Mouse (Mus musculus) heart, embryonic 14.5 days (tissue): ENCODE data around the gene Cd247. TPM values are rescaled to one million over a fixed set of nuclear protein-coding genes. Genes with fewer than 3 reads are reported as not detected.

ENCODE experiments used
- ATAC-seq: fragments of 200-750 bp; cut with Nextera tagmentation; 2 replicates; pipeline ENCODE4 v1.8.0; 2017; ENCODE audit warnings: low read depth, moderate TSS enrichment; ENCODE audit not compliant: insufficient number of reproducible peaks, insufficient read depth, low FRiP score
- H3K27ac ChIP-seq, 2 experiments: fragments of 200-500 bp in 1 of 2; fragments of 300-500 bp in 1 of 2; sonication (generic) in 1 of 2; replicated peaks in 1 of 2; 2 replicates each; pipeline ENCODE4 v1.5.1; 2012 to 2014; ENCODE audit warnings: low read depth in 2 of 2, low read length in 2 of 2, control low read depth in 1 of 2, mild to moderate bottlenecking in 1 of 2, mixed read lengths in 1 of 2; ENCODE audit not compliant: control insufficient read depth in 1 of 2, insufficient read depth in 1 of 2
- H3K27me3 ChIP-seq: fragments of 300-500 bp; sonication (generic); 2 replicates; pipeline ENCODE4 v1.6.1; 2014; ENCODE audit warnings: mild to moderate bottlenecking, low read length, control low read depth; ENCODE audit not compliant: control insufficient read depth, insufficient read depth
- H3K36me3 ChIP-seq: fragments of 300-500 bp; sonication (generic); 2 replicates; pipeline ENCODE4 v1.6.1; 2014; ENCODE audit warnings: mild to moderate bottlenecking, control low read depth, low read length, mixed read lengths; ENCODE audit not compliant: control insufficient read depth, insufficient read depth
- H3K4me1 ChIP-seq, 2 experiments: fragments of 200-500 bp in 1 of 2; fragments of 300-500 bp in 1 of 2; sonication (generic) in 1 of 2; 2 replicates each; pipeline ENCODE4 v1.6.1; 2012 to 2014; ENCODE audit warnings: low read length in 2 of 2, control low read depth in 1 of 2, mixed read lengths in 1 of 2; ENCODE audit not compliant: control insufficient read depth in 2 of 2, insufficient read depth in 2 of 2
- H3K4me2 ChIP-seq: fragments of 300-500 bp; sonication (generic); 2 replicates; pipeline ENCODE4 v1.6.1; 2014; ENCODE audit warnings: mild to moderate bottlenecking, low read length
- H3K4me3 ChIP-seq, 2 experiments: fragments of 200-500 bp in 1 of 2; fragments of 300-500 bp in 1 of 2; sonication (generic) in 1 of 2; 2 replicates each; pipeline ENCODE4 v1.5.1; 2012 to 2014; ENCODE audit warnings: low read length in 2 of 2, mild to moderate bottlenecking in 2 of 2, control low read depth in 1 of 2, low read depth in 1 of 2, moderate library complexity in 1 of 2; ENCODE audit not compliant: control insufficient read depth in 1 of 2, insufficient read depth in 1 of 2
- H3K9ac ChIP-seq: fragments of 300-500 bp; sonication (generic); 2 replicates; pipeline ENCODE4 v1.6.1; 2014; ENCODE audit warnings: mild to moderate bottlenecking, low read length
- H3K9me3 ChIP-seq: fragments of 300-500 bp; sonication (generic); 2 replicates; pipeline ENCODE4 v1.6.1; 2016; ENCODE audit warnings: low read length, control low read depth; ENCODE audit not compliant: control insufficient read depth
- WGBS: fragments of 180-500 bp; shearing (Covaris S2); extraction: QIAGEN DNeasy Blood & Tissue Kit; methylation state at CpG from one replicate; pipeline ENCODE4 v1.1.7; 2014; 5-methylcytosine and 5-hydroxymethylcytosine counted together
- polyA plus RNA-seq: library from polyadenylated mRNA; unstranded; fragments of >200 nt; fragmentation: Nextera tagmentation; extraction: Ambion mirVana; gene quantifications from 2 replicates; pipeline ENCODE4 v1.2.1, GENCODE M21; 2014

Gene Cd247
- polyA plus RNA-seq, 1 experiment from 2014 or later = 0.59 TPM

GRCm38 (mm10) chr1:165791411-165791810, 2.9 kb downstream of the Cd247 start:
- Histone ChIP-seq H3K4me2 (no peak overlapping the region), H3K9ac (no peak overlapping the region), H3K27ac (no peak overlapping the region), H3K27me3 (no peaks in the 10 kb centered on the region), H3K9me3 (no peaks in the 10 kb centered on the region), H3K4me1 (no peaks in the 10 kb centered on the region), H3K4me3 (no peak overlapping the region), H3K36me3 (no peaks in the 10 kb centered on the region)
- 84% methylated on average over 9 of the region's 9 CpGs for WGBS
- no peak for ATAC-seq

DNA sequence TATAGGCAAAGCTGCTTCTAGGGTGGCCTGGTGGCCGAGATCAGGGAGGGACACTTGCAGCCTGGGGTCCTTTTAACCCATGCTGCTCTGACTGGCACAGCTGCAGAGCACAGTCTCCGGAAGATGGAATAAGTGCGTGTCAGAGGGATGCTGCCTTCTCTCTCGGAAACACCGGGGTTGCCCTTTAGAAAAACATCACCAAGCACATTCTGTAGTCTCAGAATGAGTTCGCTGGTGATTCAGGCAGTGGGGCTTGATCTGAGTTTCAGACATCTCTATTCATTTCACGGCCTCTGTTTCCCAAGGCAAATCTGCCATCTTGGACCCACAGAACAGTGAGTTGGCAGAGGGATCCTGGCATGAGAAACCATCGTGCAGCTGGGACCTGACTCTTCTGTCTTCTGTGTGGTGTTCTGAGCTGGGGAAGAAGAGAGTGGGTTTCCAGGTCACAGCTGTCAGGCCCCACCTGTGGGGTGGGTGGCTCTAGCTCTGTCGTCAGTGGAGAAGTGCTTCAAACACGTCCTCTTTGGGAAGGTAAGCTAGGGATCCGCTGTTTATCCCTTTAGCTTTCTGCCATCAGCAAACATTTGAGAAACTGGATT, 13.3 kb downstream of the Cd247 start:
- H3K9me3 ChIP-seq = 0 out of 2 replicates have a peak, but pooled peaks cover 3% of the 10 kb centered on the region
- H3K9ac ChIP-seq = no peak overlapping the region
- H3K4me2 ChIP-seq = no peak overlapping the region
- no peak overlapping the region for H3K4me3 ChIP-seq
- no peaks in the 10 kb centered on the region for H3K27me3 ChIP-seq
- 78% methylated on average over 11 of the region's 11 CpGs for WGBS
- no peak for ATAC-seq
- H3K27ac ChIP-seq = no peak overlapping the region
- no peaks in the 10 kb centered on the region; a peak in 1 of 4 replicates for H3K4me1 ChIP-seq
- no peaks in the 10 kb centered on the region for H3K36me3 ChIP-seq

- Histone ChIP-seq H3K9ac (no peak overlapping the region), H3K27ac (no peak overlapping the region), H3K4me3 (no peak overlapping the region), H3K4me1 (no peaks in the 10 kb centered on the region; a peak in 1 of 4 replicates), H3K27me3 (no peaks in the 10 kb centered on the region), H3K4me2 (no peak overlapping the region), H3K9me3 (0 out of 2 replicates have a peak, but pooled peaks cover 3% of the 10 kb centered on the region), H3K36me3 (no peaks in the 10 kb centered on the region)
- no peak for ATAC-seq
- WGBS = 79% methylated on average over 5 of the region's 5 CpGs
Observed at GRCm38 (mm10) chr1:165803107-165803506, 14.6 kb downstream of the Cd247 start.

DNA sequence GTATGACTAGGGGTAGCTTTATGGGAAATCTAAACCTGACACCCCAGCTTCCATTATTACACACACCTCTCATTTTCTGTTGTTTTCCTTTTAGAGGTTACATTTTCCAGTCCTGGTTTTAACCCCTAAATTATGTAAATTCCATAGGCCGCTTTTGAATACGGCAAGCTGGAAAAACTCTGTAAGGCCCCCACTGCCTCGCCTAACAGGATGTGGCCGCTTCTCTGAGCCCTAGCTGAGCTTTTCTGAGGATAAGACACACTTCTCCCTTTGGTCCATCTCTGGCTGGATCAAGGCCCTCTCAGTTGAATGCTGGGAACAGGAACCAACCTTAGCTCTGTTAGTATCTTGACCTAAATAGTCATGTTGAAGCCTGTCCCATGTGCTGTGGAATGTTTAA, 15.7 kb downstream of the Cd247 start:
- ATAC-seq = no peak
- Histone ChIP-seq H3K4me3 (no peak overlapping the region), H3K9ac (no peak overlapping the region), H3K36me3 (no peaks in the 10 kb centered on the region), H3K27ac (no peak overlapping the region), H3K4me1 (no peaks in the 10 kb centered on the region; a peak in 1 of 4 replicates), H3K27me3 (no peaks in the 10 kb centered on the region), H3K4me2 (no peak overlapping the region), H3K9me3 (0 out of 2 replicates have a peak, but pooled peaks cover 3% of the 10 kb centered on the region)
- WGBS = 81% methylated on average over 4 of the region's 4 CpGs

DNA sequence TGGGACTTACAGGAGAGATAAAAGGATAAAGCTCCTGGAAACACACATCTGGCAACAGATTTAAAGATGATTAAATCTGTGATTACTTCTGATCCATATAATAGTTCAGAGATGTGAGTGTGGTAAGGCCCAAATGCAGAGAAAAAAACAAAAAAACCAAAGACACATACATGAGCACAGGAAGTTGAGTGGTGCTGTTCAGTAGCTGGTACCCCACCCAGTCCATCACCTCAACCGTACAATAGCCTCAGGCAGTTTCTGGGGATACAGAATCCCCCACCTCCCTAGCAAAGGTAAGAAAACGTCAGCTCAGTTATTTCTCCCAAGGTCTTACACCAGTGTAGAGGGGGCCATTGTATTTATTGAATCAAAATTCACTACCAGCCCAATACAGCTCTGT, 22.2 kb downstream of the Cd247 start:
- no peak overlapping the region for H3K4me3 ChIP-seq
- H3K4me2 ChIP-seq = no peak overlapping the region
- 65% methylated on average over 2 of the region's 2 CpGs for WGBS
- H3K36me3 ChIP-seq = no peaks in the 10 kb centered on the region
- H3K27me3 ChIP-seq = no peaks in the 10 kb centered on the region; the same call in 1 of the 2 replicates
- ATAC-seq = no peak
- H3K27ac ChIP-seq = no peak overlapping the region
- H3K4me1 ChIP-seq = peaks cover 4 to 5% of the 10 kb centered on the region in 2 experiments; a peak in 2 of 4 replicates
- no peak overlapping the region for H3K9ac ChIP-seq
- no peaks in the 10 kb centered on the region for H3K9me3 ChIP-seq

- no peak for ATAC-seq
- Histone ChIP-seq H3K4me2 (no peak overlapping the region), H3K4me3 (no peak overlapping the region), H3K9ac (no peak overlapping the region), H3K27me3 (peaks cover under 1% of the 10 kb centered on the region; the same call in 1 of the 2 replicates), H3K27ac (no peak overlapping the region), H3K4me1 (peaks cover 4 to 5% of the 10 kb centered on the region in 2 experiments; a peak in 2 of 4 replicates), H3K36me3 (no peaks in the 10 kb centered on the region), H3K9me3 (no peaks in the 10 kb centered on the region)
- WGBS = 75% methylated on average over 5 of the region's 5 CpGs
Observed at GRCm38 (mm10) chr1:165811170-165811569, 22.7 kb downstream of the Cd247 start.

GRCm38 (mm10) chr1:165812775-165813174, 24.3 kb downstream of the Cd247 start:
- Histone ChIP-seq H3K27me3 (peaks cover 6% of the 10 kb centered on the region; the same call in 1 of the 2 replicates), H3K9ac (no peak overlapping the region), H3K9me3 (no peaks in the 10 kb centered on the region), H3K4me2 (no peak overlapping the region), H3K36me3 (no peaks in the 10 kb centered on the region), H3K4me1 (peaks cover 4 to 5% of the 10 kb centered on the region in 2 experiments; a peak in 2 of 4 replicates), H3K27ac (no peak overlapping the region), H3K4me3 (no peak overlapping the region)
- no peak for ATAC-seq
- 80% methylated on average over 3 of the region's 3 CpGs for WGBS

- Histone ChIP-seq H3K36me3 (no peaks in the 10 kb centered on the region), H3K27me3 (peaks cover 6% of the 10 kb centered on the region; the same call in 1 of the 2 replicates), H3K4me3 (no peak overlapping the region), H3K4me2 (peak overlapping the region; percentile 24; the same call in 1 of the 2 replicates), H3K4me1 (peaks cover 10 to 12% of the 10 kb centered on the region in 2 experiments; a peak in 3 of 4 replicates), H3K9me3 (no peaks in the 10 kb centered on the region), H3K9ac (no peak overlapping the region), H3K27ac (no peak overlapping the region)
- ATAC-seq = no peak
- WGBS = 44% methylated on average over 7 of the region's 7 CpGs
Observed at GRCm38 (mm10) chr1:165814116-165814515, 25.6 kb downstream of the Cd247 start.
